Mouse (Mus musculus): ENCODE measurements around the gene Pcyox1. TPM values are rescaled to one million over a fixed set of nuclear protein-coding genes. Genes with fewer than 3 reads are reported as not detected.

Pcyox1 gene
- total RNA-seq, 1 experiment: 41.5 TPM

- TF ChIP-seq CHD2 (IDR thresholded peaks at IDR 0.05; ENCODE audit: low read depth, low read length) (no peak), ZNF384 (IDR thresholded peaks at IDR 0.05; ENCODE audit: low read depth, low read length) (no peak), HCFC1 (IDR thresholded peaks at IDR 0.05; ENCODE audit: borderline replicate concordance, insufficient read depth, low read length) (no peak), MAFK (IDR thresholded peaks at IDR 0.05; ENCODE audit: insufficient read depth, low read depth, low read length) (no peak), ZC3H11A (IDR thresholded peaks at IDR 0.05; ENCODE audit: borderline replicate concordance, low read depth, low read length) (no peak)
- Histone ChIP-seq H3K9me3 (ENCODE audit: control insufficient read depth, insufficient read depth, low read depth, low read length) (no peaks in the 10 kb centered on the region), H3K4me1 (ENCODE audit: control insufficient read depth in 2 of 2, insufficient read depth in 2 of 2, low read length in 2 of 2, poor library complexity in 1 of 2) (peaks cover 0 to 4% of the 10 kb centered on the region in 2 experiments; a peak in 1 of 4 replicates), H3K36me3 (ENCODE audit: control insufficient read depth, insufficient read depth, low read length, poor library complexity, severe bottlenecking) (peaks cover 6% of the 10 kb centered on the region), H3K27ac (ENCODE audit: insufficient read depth, low read depth, low read length, poor library complexity, severe bottlenecking) (peak overlapping the region; percentile 98), H3K4me3 (ENCODE audit: insufficient read depth in 1 of 2, low read depth in 1 of 2, low read length in 2 of 2, poor library complexity in 1 of 2, severe bottlenecking in 1 of 2) (peak overlapping the region; percentile 90 to 97), H3K9ac (ENCODE audit: insufficient read depth, low read depth, low read length, poor library complexity, severe bottlenecking) (peak overlapping the region; percentile 98)
- in situ Hi-C loops (cut with MboI; ENCODE audit: low sequenced_read_pairs in 2 of 2, unreplicated experiment in 2 of 2): no loop called here
- DNase-seq (ENCODE audit: low read depth, low spot score): no peak
Measured at GRCm38 (mm10) chr6:86439119-86439496, 42.2 kb upstream of the Pcyox1 start.

GRCm38 (mm10) chr6:86438272-86439118 is 41.5 kb upstream of the Pcyox1 start, which contains the start of gene C87436:
TSS of gene C87436 (plus strand) at chr6:86438374.
- in situ Hi-C loops (cut with MboI; ENCODE audit: low sequenced_read_pairs in 2 of 2, unreplicated experiment in 2 of 2): no loop called here
- H3K27ac ChIP-seq (ENCODE audit: insufficient read depth, low read depth, low read length, poor library complexity, severe bottlenecking): peak within 1 kb of the TSS; percentile 98
- peaks cover 0 to 4% of the 10 kb centered on the region in 2 experiments; a peak in 1 of 4 replicates for H3K4me1 ChIP-seq (ENCODE audit: control insufficient read depth in 2 of 2, insufficient read depth in 2 of 2, low read length in 2 of 2, poor library complexity in 1 of 2)
- peak; percentile 93 for DNase-seq (ENCODE audit: low read depth, low spot score)
- peak within 1 kb of the TSS; percentile 98 for H3K9ac ChIP-seq (ENCODE audit: insufficient read depth, low read depth, low read length, poor library complexity, severe bottlenecking)
- 0 out of 2 replicates have a peak, but pooled peaks cover 2% of the 10 kb centered on the region for H3K36me3 ChIP-seq (ENCODE audit: control insufficient read depth, insufficient read depth, low read length, poor library complexity, severe bottlenecking)
- no peak for TF ChIP-seq ZNF384 (IDR thresholded peaks at IDR 0.05; ENCODE audit: low read depth, low read length)
- TF ChIP-seq HCFC1 (IDR thresholded peaks at IDR 0.05; ENCODE audit: borderline replicate concordance, insufficient read depth, low read length): peak; percentile 90
- TF ChIP-seq CHD2 (IDR thresholded peaks at IDR 0.05; ENCODE audit: low read depth, low read length): peak; percentile 42; the same call in 1 of the 2 replicates
- H3K4me3 ChIP-seq (ENCODE audit: insufficient read depth in 1 of 2, low read depth in 1 of 2, low read length in 2 of 2, poor library complexity in 1 of 2, severe bottlenecking in 1 of 2): peak within 1 kb of the TSS; percentile 90 to 97
- no peaks in the 10 kb centered on the region for H3K9me3 ChIP-seq (ENCODE audit: control insufficient read depth, insufficient read depth, low read depth, low read length)

- H3K9me3 ChIP-seq (ENCODE audit: control insufficient read depth, insufficient read depth, low read depth, low read length): no peaks in the 10 kb centered on the region
- peak overlapping the region; percentile 98 for H3K9ac ChIP-seq (ENCODE audit: insufficient read depth, low read depth, low read length, poor library complexity, severe bottlenecking)
- peak overlapping the region; percentile 61; the same call in 1 of the 2 replicates for H3K27ac ChIP-seq (ENCODE audit: insufficient read depth, low read depth, low read length, poor library complexity, severe bottlenecking)
- DNase-seq (ENCODE audit: low read depth, low spot score): peak; percentile 46
- TF ChIP-seq ZC3H11A (IDR thresholded peaks at IDR 0.05; ENCODE audit: borderline replicate concordance, low read depth, low read length): no peak
- no peak for TF ChIP-seq HCFC1 (IDR thresholded peaks at IDR 0.05; ENCODE audit: borderline replicate concordance, insufficient read depth, low read length)
- H3K4me3 ChIP-seq (ENCODE audit: insufficient read depth in 1 of 2, low read depth in 1 of 2, low read length in 2 of 2, poor library complexity in 1 of 2, severe bottlenecking in 1 of 2): peak overlapping the region; percentile 90 to 97
- in situ Hi-C loops (cut with MboI; ENCODE audit: low sequenced_read_pairs in 2 of 2, unreplicated experiment in 2 of 2): no loop called here
- H3K4me1 ChIP-seq (ENCODE audit: control insufficient read depth in 2 of 2, insufficient read depth in 2 of 2, low read length in 2 of 2, poor library complexity in 1 of 2): peaks cover 0 to 4% of the 10 kb centered on the region in 2 experiments; a peak in 1 of 4 replicates
- 0 out of 2 replicates have a peak, but pooled peaks cover 2% of the 10 kb centered on the region for H3K36me3 ChIP-seq (ENCODE audit: control insufficient read depth, insufficient read depth, low read length, poor library complexity, severe bottlenecking)
Measured at GRCm38 (mm10) chr6:86437711-86438110, 40.8 kb upstream of the Pcyox1 start.

- no peak overlapping the region for H3K4me3 ChIP-seq (ENCODE audit: insufficient read depth in 1 of 2, low read depth in 1 of 2, low read length in 2 of 2, poor library complexity in 1 of 2, severe bottlenecking in 1 of 2)
- no peak for TF ChIP-seq CHD2 (IDR thresholded peaks at IDR 0.05; ENCODE audit: low read depth, low read length)
- no peak for TF ChIP-seq ZNF384 (IDR thresholded peaks at IDR 0.05; ENCODE audit: low read depth, low read length)
- TF ChIP-seq ZC3H11A (IDR thresholded peaks at IDR 0.05; ENCODE audit: borderline replicate concordance, low read depth, low read length): no peak
- TF ChIP-seq HCFC1 (IDR thresholded peaks at IDR 0.05; ENCODE audit: borderline replicate concordance, insufficient read depth, low read length): no peak
- no peak for TF ChIP-seq MAFK (IDR thresholded peaks at IDR 0.05; ENCODE audit: insufficient read depth, low read depth, low read length)
- no peak for DNase-seq (ENCODE audit: low read depth, low spot score)
- no peaks in the 10 kb centered on the region for H3K9me3 ChIP-seq (ENCODE audit: control insufficient read depth, insufficient read depth, low read depth, low read length)
- in situ Hi-C loops (cut with MboI; ENCODE audit: low sequenced_read_pairs in 2 of 2, unreplicated experiment in 2 of 2): no loop called here
- no peak overlapping the region for H3K27ac ChIP-seq (ENCODE audit: insufficient read depth, low read depth, low read length, poor library complexity, severe bottlenecking)
- H3K4me1 ChIP-seq (ENCODE audit: control insufficient read depth in 2 of 2, insufficient read depth in 2 of 2, low read length in 2 of 2, poor library complexity in 1 of 2): no peaks in the 10 kb centered on the region
- H3K9ac ChIP-seq (ENCODE audit: insufficient read depth, low read depth, low read length, poor library complexity, severe bottlenecking): no peak overlapping the region
- H3K36me3 ChIP-seq (ENCODE audit: control insufficient read depth, insufficient read depth, low read length, poor library complexity, severe bottlenecking): peaks cover 7% of the 10 kb centered on the region
Measured at GRCm38 (mm10) chr6:86433696-86434095, 36.7 kb upstream of the Pcyox1 start.

All from ES-E14 (cell line).